Mouse (Mus musculus) ES-E14 (cell line): ENCODE results near the gene Sys1.

Experiments used
- HCFC1 ChIP-seq: IDR thresholded peaks from 2 replicates; pipeline ENCODE4 v1.6.1; 2012; ENCODE audit warnings: low read length, inconsistent platforms, borderline replicate concordance; ENCODE audit not compliant: insufficient read depth
- ZC3H11A ChIP-seq: IDR thresholded peaks from 2 replicates; pipeline ENCODE4 v1.6.1; 2012; ENCODE audit warnings: low read depth, mild to moderate bottlenecking, inconsistent platforms, low read length, borderline replicate concordance
- ZNF384 ChIP-seq: IDR thresholded peaks from 2 replicates; pipeline ENCODE4 v1.6.1; 2012; ENCODE audit warnings: low read depth, low read length, inconsistent platforms

DNA sequence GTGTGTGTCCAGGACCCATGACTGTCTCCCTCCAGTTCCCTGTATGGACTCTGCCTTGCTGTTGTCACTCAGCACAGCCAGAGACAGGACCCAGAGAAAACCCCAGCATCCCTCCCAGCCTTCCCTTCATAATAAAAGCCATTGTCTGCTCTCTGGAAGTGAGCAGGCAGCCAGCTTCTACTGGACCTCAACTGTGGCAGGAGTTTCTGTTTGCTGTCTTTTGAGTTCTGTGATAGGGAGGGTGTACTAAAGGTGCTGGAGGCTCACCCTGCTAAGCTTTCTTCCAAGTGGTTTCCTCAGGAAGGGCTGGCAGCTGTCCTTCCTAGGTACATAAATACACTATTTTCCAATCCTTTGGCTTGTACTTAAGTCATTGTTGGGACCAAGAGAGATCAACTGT is 8.4 kb downstream of the Sys1 start:
- TF ChIP-seq ZNF384 = no peak
- TF ChIP-seq ZC3H11A = no peak
- no peak for TF ChIP-seq HCFC1
